9 mouse cellular contexts compared by ENCODE assay signal in the genomic region with DNA sequence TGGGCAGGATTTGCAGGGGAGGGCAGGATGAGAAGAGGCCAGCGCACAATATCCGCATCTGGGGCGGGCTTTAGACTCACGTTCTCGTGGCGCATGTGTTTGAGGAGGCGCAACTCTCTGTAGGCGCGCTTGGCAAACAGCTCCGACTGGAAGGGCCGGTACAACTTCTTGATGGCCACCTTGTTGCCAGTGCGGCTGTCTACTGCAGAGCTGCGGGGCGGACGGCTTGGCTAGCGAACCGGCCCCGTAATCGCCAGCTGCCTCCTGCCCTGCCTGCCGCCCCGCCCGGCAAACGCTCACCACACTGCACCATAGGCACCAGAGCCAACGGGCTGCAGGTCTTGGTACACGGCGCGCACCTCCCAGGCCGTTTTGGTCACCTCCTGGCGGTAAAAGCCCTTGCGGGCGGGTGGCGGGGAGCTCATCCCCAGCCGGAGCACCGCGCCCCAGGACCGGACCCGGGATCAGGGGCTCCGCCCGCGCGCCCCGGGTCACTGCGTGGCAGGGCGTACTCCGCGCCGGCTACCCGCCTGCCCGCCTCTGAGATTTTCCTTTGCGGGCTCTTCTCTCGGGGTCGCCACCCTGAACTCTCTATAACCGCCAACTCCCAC. TPM values are rescaled to one million over a fixed set of nuclear protein-coding genes. Genes with fewer than 3 reads are reported as not detected.
A peak's percentile ranks its signal among the peaks of the same experiment; 100 is the strongest.
DNase-seq lines count a peak whose midpoint lies in the region; ATAC-seq lines count a peak whose summit lies in the region.
"Had no signal": no experiment of that assay in that cellular context is flagged by ENCODE, and none has a peak within 500 bp of the region (broad histone marks: within the 10 kb centered on the region; RNA-seq: fewer than 3 reads in every experiment).

No protein-coding gene starts in this region.

- H3K4me2 ChIP-seq in intestine, embryonic 16.5 days (ENCODE audit: low read depth, low read length) = peak overlapping the region; percentile 94
- H3K4me2 ChIP-seq in liver, embryonic 13.5 days = peak overlapping the region; percentile 59
- peak overlapping the region; percentile 95 for H3K4me2 ChIP-seq in neural tube, embryonic 13.5 days

- peaks cover 37% of the 10 kb centered on the region for H3K27me3 ChIP-seq in intestine, embryonic 16.5 days (replicated peaks; ENCODE audit: control insufficient read depth, insufficient read depth, low read length)
- H3K27me3 ChIP-seq in liver, embryonic 13.5 days = peaks cover 98% of the 10 kb centered on the region
- peaks cover 27% of the 10 kb centered on the region for H3K27me3 ChIP-seq in neural tube, embryonic 13.5 days

- H3K4me3 ChIP-seq in intestine, embryonic 16.5 days (ENCODE audit: low read length) = peak overlapping the region; percentile 59
- H3K4me3 ChIP-seq in liver, embryonic 13.5 days (replicated peaks) = peak overlapping the region; percentile 47
- peak overlapping the region; percentile 47 for H3K4me3 ChIP-seq in neural tube, embryonic 13.5 days

- peak overlapping the region; percentile 59 for H3K9ac ChIP-seq in intestine, embryonic 16.5 days (ENCODE audit: low read depth, low read length)
- peak overlapping the region; percentile 29; the same call in 1 of the 2 replicates for H3K9ac ChIP-seq in liver, embryonic 13.5 days
- peak overlapping the region; percentile 71 for H3K9ac ChIP-seq in neural tube, embryonic 13.5 days

- H3K27ac ChIP-seq in intestine, embryonic 16.5 days (ENCODE audit: low read length) = no peak overlapping the region
- H3K27ac ChIP-seq in liver, embryonic 13.5 days = no peak overlapping the region
- H3K27ac ChIP-seq in neural tube, embryonic 13.5 days (replicated peaks) = no peak overlapping the region
- H3K27ac ChIP-seq: macrophage had no signal

- H3K4me1 ChIP-seq in intestine, embryonic 16.5 days (ENCODE audit: control insufficient read depth, insufficient read depth, low read length) = peaks cover 12% of the 10 kb centered on the region
- peaks cover 12% of the 10 kb centered on the region; the same call in 1 of the 2 replicates for H3K4me1 ChIP-seq in liver, embryonic 13.5 days (replicated peaks)
- H3K4me1 ChIP-seq in neural tube, embryonic 13.5 days (replicated peaks) = peaks cover 22% of the 10 kb centered on the region

- peak; percentile 51 for DNase-seq in layer of hippocampus, adult 9-11 months
- no peak for DNase-seq in layer of hippocampus, postnatal 14 days (ENCODE audit: low spot score in 2 of 2)
- peak; percentile 65 to 67 for DNase-seq in cerebellum, postnatal 14 days
- no peak for DNase-seq in liver, embryonic 13.5 days
- DNase-seq in thymus, postnatal 4 days = no peak

- no peaks in the 10 kb centered on the region for H3K36me3 ChIP-seq in intestine, embryonic 16.5 days (ENCODE audit: control insufficient read depth, insufficient read depth, low read length)
- H3K36me3 ChIP-seq in liver, embryonic 13.5 days = no peaks in the 10 kb centered on the region
- H3K36me3 ChIP-seq in neural tube, embryonic 13.5 days = peaks cover 27% of the 10 kb centered on the region

- ATAC-seq in granulocyte monocyte progenitor cell, adult 5-6 weeks (replicated peaks; ENCODE audit: poor library complexity, severe bottlenecking) = peak; percentile 7; the same call in 1 of the 2 replicates
- peak; percentile 47 for ATAC-seq in intestine, embryonic 16.5 days
- ATAC-seq in liver, embryonic 13.5 days (ENCODE audit: low read depth) = 0 out of 2 replicates have a peak, but pooled peaks have one; percentile 4
- ATAC-seq in neural tube, embryonic 13.5 days (ENCODE audit: low read depth) = peak; percentile 45; the same call in 1 of the 2 replicates

- no peaks in the 10 kb centered on the region for H3K9me3 ChIP-seq in intestine, embryonic 16.5 days (ENCODE audit: control insufficient read depth, low read length)
- no peaks in the 10 kb centered on the region for H3K9me3 ChIP-seq in liver, embryonic 13.5 days (replicated peaks)
- no peaks in the 10 kb centered on the region for H3K9me3 ChIP-seq in neural tube, embryonic 13.5 days

- WGBS in intestine, embryonic 16.5 days = under 1% methylated on average over 53 of the region's 53 CpGs
- WGBS in liver, embryonic 13.5 days (ENCODE audit: insufficient replicate concordance) = 1% methylated on average over 53 of the region's 53 CpGs
- under 1% methylated on average over 53 of the region's 53 CpGs for WGBS in neural tube, embryonic 13.5 days

RNA-seq across cellular contexts. Expression of gene Mapk12, which starts 0.3 kb away (rescaled TPM):
- 1 to 10 TPM; 3.5 to 5.4 TPM for total RNA-seq in layer of hippocampus, postnatal 14 days (2021)
- total RNA-seq in granulocyte monocyte progenitor cell, adult 5-6 weeks (2014; fragmentation: Nextera tagmentation) = not detected in 2 replicates
- 0.93 TPM in 1 of 2 replicates, not detected in the other for total RNA-seq in granulocyte monocyte progenitor cell, adult 5-6 weeks (2017)
- 2.7 and 3.1 TPM in 2 replicates for polyA plus RNA-seq in intestine, embryonic 16.5 days (2015; fragmentation: Nextera tagmentation; extraction: Ambion mirVana)
- 1.5 and 1.7 TPM in 2 replicates for polyA plus RNA-seq in liver, embryonic 13.5 days (2015; fragmentation: Nextera tagmentation; extraction: Ambion mirVana)
- polyA plus RNA-seq in neural tube, embryonic 13.5 days (2015; fragmentation: Nextera tagmentation; extraction: Ambion mirVana) = 6.7 and 7.0 TPM in 2 replicates

RNA-seq across cellular contexts. Expression of gene Mapk11, which starts 9.3 kb away (rescaled TPM):
- 10 to 100 TPM; 23.2 to 24.9 TPM for total RNA-seq in layer of hippocampus, postnatal 14 days (2021)
- total RNA-seq in granulocyte monocyte progenitor cell, adult 5-6 weeks (2014; fragmentation: Nextera tagmentation) = not detected in 2 replicates
- total RNA-seq in granulocyte monocyte progenitor cell, adult 5-6 weeks (2017) = not detected in 2 replicates
- polyA plus RNA-seq in intestine, embryonic 16.5 days (2015; fragmentation: Nextera tagmentation; extraction: Ambion mirVana) = 4.7 and 5.0 TPM in 2 replicates
- 0.76 and 0.78 TPM in 2 replicates for polyA plus RNA-seq in liver, embryonic 13.5 days (2015; fragmentation: Nextera tagmentation; extraction: Ambion mirVana)
- 35.8 and 40.2 TPM in 2 replicates for polyA plus RNA-seq in neural tube, embryonic 13.5 days (2015; fragmentation: Nextera tagmentation; extraction: Ambion mirVana)

RNA-seq across cellular contexts. Expression of gene Hdac10, which starts 11.7 kb away (rescaled TPM):
- 10 to 100 TPM; 14.6 to 14.9 TPM for total RNA-seq in layer of hippocampus, postnatal 14 days (2021)
- total RNA-seq in granulocyte monocyte progenitor cell, adult 5-6 weeks (2014; fragmentation: Nextera tagmentation) = 11.3 and 14.7 TPM in 2 replicates
- total RNA-seq in granulocyte monocyte progenitor cell, adult 5-6 weeks (2017) = 11.2 and 13.9 TPM in 2 replicates
- polyA plus RNA-seq in intestine, embryonic 16.5 days (2015; fragmentation: Nextera tagmentation; extraction: Ambion mirVana) = 25.3 and 27.6 TPM in 2 replicates
- polyA plus RNA-seq in liver, embryonic 13.5 days (2015; fragmentation: Nextera tagmentation; extraction: Ambion mirVana) = 10.2 TPM in 2 replicates
- 23.9 and 26.7 TPM in 2 replicates for polyA plus RNA-seq in neural tube, embryonic 13.5 days (2015; fragmentation: Nextera tagmentation; extraction: Ambion mirVana)

RNA-seq across cellular contexts. Expression of gene Tubgcp6, which starts 17.2 kb away (rescaled TPM):
- 10 to 100 TPM; 28.1 to 28.9 TPM for total RNA-seq in layer of hippocampus, postnatal 14 days (2021)
- 23.4 and 29.2 TPM in 2 replicates for total RNA-seq in granulocyte monocyte progenitor cell, adult 5-6 weeks (2014; fragmentation: Nextera tagmentation)
- total RNA-seq in granulocyte monocyte progenitor cell, adult 5-6 weeks (2017) = 12.6 and 20.2 TPM in 2 replicates
- polyA plus RNA-seq in intestine, embryonic 16.5 days (2015; fragmentation: Nextera tagmentation; extraction: Ambion mirVana) = 8.6 and 9.3 TPM in 2 replicates
- polyA plus RNA-seq in liver, embryonic 13.5 days (2015; fragmentation: Nextera tagmentation; extraction: Ambion mirVana) = 6.5 and 6.7 TPM in 2 replicates
- 15.8 and 16.7 TPM in 2 replicates for polyA plus RNA-seq in neural tube, embryonic 13.5 days (2015; fragmentation: Nextera tagmentation; extraction: Ambion mirVana)

RNA-seq across cellular contexts. Expression of gene Plxnb2, which starts 40.4 kb away (rescaled TPM):
- 10 to 100 TPM; 60.1 to 74.0 TPM for total RNA-seq in layer of hippocampus, postnatal 14 days (2021)
- total RNA-seq in granulocyte monocyte progenitor cell, adult 5-6 weeks (2014; fragmentation: Nextera tagmentation) = 19.1 and 23.4 TPM in 2 replicates
- total RNA-seq in granulocyte monocyte progenitor cell, adult 5-6 weeks (2017) = 11.0 and 14.7 TPM in 2 replicates
- 98.5 and 104 TPM in 2 replicates for polyA plus RNA-seq in intestine, embryonic 16.5 days (2015; fragmentation: Nextera tagmentation; extraction: Ambion mirVana)
- 20.2 and 21.2 TPM in 2 replicates for polyA plus RNA-seq in liver, embryonic 13.5 days (2015; fragmentation: Nextera tagmentation; extraction: Ambion mirVana)
- polyA plus RNA-seq in neural tube, embryonic 13.5 days (2015; fragmentation: Nextera tagmentation; extraction: Ambion mirVana) = 89.8 and 94.5 TPM in 2 replicates

Comparison
In these comparisons a context has a peak if more than half of its experiments do, and no peak if none do; other contexts are left out.
1. DNase-seq: peak in layer of hippocampus, adult 9-11 months (single experiment) and cerebellum, postnatal 14 days (2 of 2); none in layer of hippocampus, postnatal 14 days (0 of 2), liver, embryonic 13.5 days (single experiment) and thymus, postnatal 4 days (single experiment).
2. Peak in every context shown above with its lines, with median percentiles within 50 percentile points of each other: ATAC-seq, H3K4me2 ChIP-seq, H3K4me3 ChIP-seq and H3K9ac ChIP-seq.